Mouse (Mus musculus): ENCODE measurements around the gene Crtam.

DNA sequence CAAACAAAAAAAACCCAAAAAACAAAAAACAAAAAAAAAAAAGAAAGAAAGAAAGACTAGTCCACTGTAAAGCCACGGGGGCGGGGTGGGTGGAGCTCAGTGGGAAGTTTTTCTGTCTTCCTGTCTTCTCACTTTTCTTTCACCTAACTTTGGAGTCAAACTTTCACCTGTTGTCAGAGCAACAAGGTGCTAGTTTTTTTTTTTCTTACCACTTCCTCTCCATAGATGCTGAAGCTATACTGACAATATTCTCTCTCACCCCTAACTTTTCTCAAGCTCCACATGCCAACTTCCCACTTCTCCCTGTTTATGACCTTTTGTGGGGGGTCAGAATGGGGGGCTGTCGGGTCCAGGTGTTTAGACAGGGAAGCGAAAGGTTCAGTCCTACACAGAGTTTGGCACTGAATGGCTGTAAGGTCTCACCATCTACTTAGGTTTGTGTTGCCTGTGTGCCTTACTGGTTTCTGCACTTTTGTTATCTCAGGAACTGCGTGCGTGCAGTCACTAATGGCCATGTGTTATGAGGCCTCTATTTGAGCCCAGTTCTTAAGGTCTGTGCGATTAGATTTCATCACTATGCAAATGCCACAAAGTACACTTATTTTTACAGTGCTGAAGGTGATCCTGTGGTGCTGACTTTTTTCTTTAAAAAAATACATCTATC lies 7.2 kb downstream of the Crtam start:
- TF ChIP-seq CTCF (conservative IDR thresholded peaks at IDR 0.05; ENCODE audit: low read length) (no peak), POU5F1 (IDR thresholded peaks at IDR 0.05; ENCODE audit: borderline replicate concordance, low read length) (no peak)
